Mouse (Mus musculus) G1E (cell line): ENCODE data around the gene Pip5k1b.

Experiments used
- CTCF ChIP-seq: IDR thresholded peaks from 2 replicates; pipeline ENCODE4 v1.5.1; 2012; ENCODE audit warnings: low read depth, low read length, inconsistent platforms, mixed read lengths
- GATA1 ChIP-seq: IDR thresholded peaks from 2 replicates; pipeline ENCODE4 v1.6.1; 2012; ENCODE audit warnings: borderline replicate concordance, low read length, inconsistent platforms, mixed read lengths
- POLR2AphosphoS5 ChIP-seq: IDR thresholded peaks from 2 replicates; pipeline ENCODE4 v1.6.1; 2012; ENCODE audit warnings: low read depth, low read length, inconsistent platforms; ENCODE audit not compliant: insufficient replicate concordance
- TAL1 ChIP-seq: conservative IDR thresholded peaks from 2 replicates; pipeline ENCODE4 v1.6.1; 2012; ENCODE audit warnings: low read depth, low read length, inconsistent platforms, mixed read lengths

DNA sequence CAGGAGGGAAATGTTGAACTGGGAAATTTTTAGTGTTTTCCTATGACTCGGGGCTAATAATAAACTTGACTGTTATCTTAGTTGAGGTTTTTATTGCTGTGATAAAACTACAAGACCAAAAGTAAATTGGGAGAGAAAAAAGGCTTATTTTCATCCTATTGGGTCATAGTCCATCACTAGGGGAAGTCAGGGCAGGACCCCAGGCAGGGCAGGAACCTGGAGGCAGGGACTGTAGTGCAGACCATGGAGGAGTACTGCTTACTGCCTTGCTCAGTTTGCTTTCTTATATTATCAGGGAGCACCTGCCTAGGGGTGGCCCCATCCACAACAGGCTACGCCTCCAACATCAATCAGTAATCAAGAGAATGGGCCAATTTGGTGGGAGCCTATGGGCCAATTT, 101.2 kb downstream of the Pip5k1b start:
- TF ChIP-seq CTCF (no peak), TAL1 (no peak), GATA1 (no peak), POLR2AphosphoS5 (no peak)
